Mouse (Mus musculus): ENCODE measurements around the gene Agbl1.
A peak's percentile ranks its signal among the peaks of the same experiment; 100 is the strongest.

DNA sequence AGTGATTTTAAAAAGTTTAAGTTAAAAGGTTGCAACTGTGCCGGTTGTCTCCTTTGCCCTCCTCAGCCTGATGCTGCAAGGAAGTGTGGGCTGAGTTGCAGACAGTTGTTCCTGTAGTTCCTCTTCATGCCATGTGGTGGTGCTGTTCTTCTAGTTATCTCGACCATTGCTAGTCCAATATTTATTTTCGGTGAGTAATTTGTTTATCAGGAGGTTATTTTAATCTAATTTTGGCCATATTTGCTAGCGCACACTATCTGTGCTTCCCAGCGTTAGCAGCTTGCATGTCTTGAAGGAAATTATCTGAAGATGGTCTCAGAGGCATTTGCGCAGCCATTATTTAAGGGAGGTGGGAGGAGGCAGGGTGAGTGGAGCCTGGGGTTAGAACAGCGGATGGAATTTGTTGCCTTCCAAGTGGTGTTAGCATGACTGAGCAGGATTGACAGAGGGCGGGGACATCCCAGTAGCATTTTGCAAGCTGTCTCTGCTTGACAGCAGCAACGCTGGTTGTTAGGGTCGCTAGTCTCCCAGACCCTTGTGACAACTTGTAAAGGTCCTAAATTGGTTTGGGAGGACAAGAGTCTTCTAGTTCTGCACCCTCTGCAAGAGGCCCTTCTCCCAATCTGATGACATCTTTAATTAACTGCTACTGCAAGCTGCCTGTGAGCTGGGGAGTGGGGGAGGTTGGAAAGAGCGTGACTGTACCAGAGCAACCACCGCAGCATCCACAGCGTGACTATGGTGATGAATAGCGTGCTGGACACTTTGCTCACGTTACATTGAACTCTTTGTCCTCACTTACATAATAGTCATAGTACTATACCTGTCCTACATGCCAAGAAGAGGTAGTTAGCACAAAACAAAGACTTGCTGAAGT is 163.5 kb downstream of the Agbl1 start:
- TF ChIP-seq ZC3H11A (IDR thresholded peaks at IDR 0.05; ENCODE audit: low read depth, low read length) (peak; percentile 32), CTCF (conservative IDR thresholded peaks at IDR 0.05 in 1 of 2, IDR thresholded peaks at IDR 0.05 in 1 of 2; ENCODE audit: low read depth in 2 of 2, low read length in 2 of 2) (peak; percentile 84 to 87), MAFK (IDR thresholded peaks at IDR 0.05; ENCODE audit: insufficient replicate concordance, low read length) (no peak), MAX (IDR thresholded peaks at IDR 0.05; ENCODE audit: low read length) (0 out of 2 replicates have a peak, but pooled peaks have one; percentile 9), EP300 (IDR thresholded peaks at IDR 0.05; ENCODE audit: low read length) (no peak), USF1 (IDR thresholded peaks at IDR 0.05; ENCODE audit: low read depth, low read length) (no peak), NELFE (IDR thresholded peaks at IDR 0.05; ENCODE audit: low read depth, low read length) (0 out of 2 replicates have a peak, but pooled peaks have one; percentile 11)

Measured in CH12.LX (cell line).